Mouse (Mus musculus) heart, embryonic 16.5 days (tissue): Measurements from ENCODE around the gene Vps37b. TPM values are rescaled to one million over a fixed set of nuclear protein-coding genes. Genes with fewer than 3 reads are reported as not detected.

Source experiments
- ATAC-seq: fragments of 200-750 bp; cut with Nextera tagmentation; replicated peaks from 2 replicates; pipeline ENCODE4 v1.8.0; 2017; ENCODE audit warnings: moderate number of reproducible peaks; ENCODE audit not compliant: insufficient read depth, low FRiP score; ENCODE audit errors: extremely low read depth
- H3K27ac ChIP-seq: fragments of 300-500 bp; sonication (generic); 2 replicates; pipeline ENCODE4 v1.5.1; 2014; ENCODE audit warnings: mild to moderate bottlenecking, low read length, control low read depth, moderate library complexity
- H3K27me3 ChIP-seq: fragments of 300-500 bp; sonication (generic); 2 replicates; pipeline ENCODE4 v1.6.1; 2014; ENCODE audit warnings: low read length, mixed read lengths; ENCODE audit not compliant: control insufficient read depth, insufficient read depth
- H3K36me3 ChIP-seq: fragments of 300-500 bp; sonication (generic); 2 replicates; pipeline ENCODE4 v1.6.1; 2014; ENCODE audit not compliant: control insufficient read depth, insufficient read depth
- H3K4me1 ChIP-seq: fragments of 300-500 bp; sonication (generic); 2 replicates; pipeline ENCODE4 v1.6.1; 2014; ENCODE audit warnings: low read length, mixed read lengths; ENCODE audit not compliant: control insufficient read depth, insufficient read depth
- H3K4me2 ChIP-seq: fragments of 300-500 bp; sonication (generic); 2 replicates; pipeline ENCODE4 v1.6.1; 2014; ENCODE audit warnings: low read depth, mild to moderate bottlenecking, control low read depth, low read length
- H3K4me3 ChIP-seq: fragments of 300-500 bp; sonication (generic); 2 replicates; pipeline ENCODE4 v1.5.1; 2014; ENCODE audit warnings: mild to moderate bottlenecking, control low read depth, low read length
- H3K9ac ChIP-seq: fragments of 300-500 bp; sonication (generic); 2 replicates; pipeline ENCODE4 v1.6.1; 2014; ENCODE audit warnings: low read length, control low read depth
- H3K9me3 ChIP-seq: fragments of 300-500 bp; sonication (generic); replicated peaks from 2 replicates; pipeline ENCODE4 v1.6.1; 2016; ENCODE audit warnings: low read length; ENCODE audit not compliant: control insufficient read depth
- WGBS: fragments of 180-500 bp; shearing (Covaris S2); extraction: QIAGEN DNeasy Blood & Tissue Kit; methylation state at CpG from one replicate; pipeline ENCODE4 v1.1.7; 2014; 5-methylcytosine and 5-hydroxymethylcytosine counted together
- polyA plus RNA-seq: library from polyadenylated mRNA; unstranded; fragments of >200 nt; fragmentation: Nextera tagmentation; extraction: Ambion mirVana; gene quantifications from 2 replicates; pipeline ENCODE4 v1.2.1, GENCODE M21; 2015

Gene Vps37b
- polyA plus RNA-seq, 1 experiment from 2014 or later = 61.4 TPM

GRCm38 (mm10) chr5:124012885-124013284 lies 19.2 kb downstream of the Vps37b start:
- peaks cover 78% of the 10 kb centered on the region for H3K4me1 ChIP-seq
- ATAC-seq = no peak
- H3K9me3 ChIP-seq = no peaks in the 10 kb centered on the region
- peaks cover 12% of the 10 kb centered on the region for H3K36me3 ChIP-seq
- H3K27me3 ChIP-seq = no peaks in the 10 kb centered on the region
- 0 out of 2 replicates have a peak overlapping the region, but pooled peaks have one; percentile 2 for H3K4me2 ChIP-seq
- peak overlapping the region; percentile 91 for H3K27ac ChIP-seq
- no peak overlapping the region for H3K4me3 ChIP-seq
- WGBS = 44% methylated on average over 10 of the region's 10 CpGs
- H3K9ac ChIP-seq = no peak overlapping the region

DNA sequence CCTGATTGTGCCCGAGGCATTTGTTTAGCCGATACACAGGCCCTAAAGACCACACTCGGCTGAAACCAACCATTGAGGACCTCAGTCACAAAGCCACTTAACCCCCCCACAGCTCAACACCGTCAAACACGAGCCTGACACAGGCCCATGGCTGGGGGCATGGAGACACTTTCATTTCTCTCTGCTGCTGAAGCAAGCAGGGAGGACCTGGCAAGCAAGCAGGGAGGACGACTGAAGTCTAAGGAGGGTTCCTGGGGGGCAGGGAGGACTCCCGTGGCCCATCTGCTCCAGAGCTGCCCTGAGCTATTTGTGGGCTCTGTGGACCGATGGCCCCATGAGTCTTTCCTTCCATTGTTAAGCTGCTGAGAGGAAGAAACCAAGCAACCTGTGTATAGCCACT lies 20.1 kb downstream of the Vps37b start:
- Histone ChIP-seq H3K27me3 (no peaks in the 10 kb centered on the region), H3K27ac (peak overlapping the region; percentile 91), H3K36me3 (peaks cover 20% of the 10 kb centered on the region), H3K4me3 (peak overlapping the region; percentile 23; the same call in 1 of the 2 replicates), H3K9ac (peak overlapping the region; percentile 68), H3K4me2 (peak overlapping the region; percentile 58), H3K9me3 (no peaks in the 10 kb centered on the region), H3K4me1 (peaks cover 69% of the 10 kb centered on the region)
- no peak for ATAC-seq
- WGBS = 11% methylated on average over 8 of the region's 8 CpGs

DNA sequence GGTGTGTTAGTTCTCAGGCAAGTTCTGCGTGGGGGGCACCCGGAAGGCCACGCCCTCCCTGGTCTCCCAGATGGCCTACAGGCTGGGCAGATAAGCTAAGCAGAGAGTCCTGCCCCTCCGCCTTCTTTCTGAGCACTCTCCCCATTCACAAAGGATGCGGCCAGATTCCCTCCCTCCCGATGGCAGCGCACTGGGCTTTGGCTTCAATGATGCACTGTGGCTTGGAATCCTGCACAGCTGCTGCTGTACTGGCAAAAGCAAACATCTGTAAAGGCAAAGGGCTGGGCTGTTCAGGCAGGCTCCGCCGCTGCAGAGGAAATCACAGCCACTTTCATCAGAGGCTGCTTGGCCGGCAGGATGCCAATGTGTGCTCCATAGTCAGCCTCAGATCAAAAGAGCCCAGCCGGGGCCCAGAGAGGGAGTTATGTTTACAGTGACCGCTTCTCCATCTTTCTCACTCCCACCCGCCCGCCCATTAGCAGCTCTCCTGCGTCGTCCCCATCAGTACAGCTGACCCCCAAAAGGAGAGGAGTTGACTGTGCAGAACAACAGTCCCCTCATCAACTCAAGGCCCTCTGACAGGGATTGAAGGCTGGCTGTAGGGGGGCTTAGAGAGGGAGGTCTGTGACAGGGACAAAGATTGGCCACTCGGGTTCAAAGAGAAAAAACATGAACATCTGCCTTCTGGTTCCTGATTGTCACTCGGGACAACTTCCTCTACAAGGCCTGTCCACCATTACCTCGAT lies 21.0 kb downstream of the Vps37b start:
- H3K4me2 ChIP-seq = peak overlapping the region; percentile 58
- H3K9ac ChIP-seq = peak overlapping the region; percentile 68
- no peaks in the 10 kb centered on the region for H3K9me3 ChIP-seq
- peak overlapping the region; percentile 23 for H3K4me3 ChIP-seq
- H3K36me3 ChIP-seq = peaks cover 28% of the 10 kb centered on the region
- peak overlapping the region; percentile 91 for H3K27ac ChIP-seq
- WGBS = 9% methylated on average over 19 of the region's 19 CpGs
- peaks cover 60% of the 10 kb centered on the region for H3K4me1 ChIP-seq
- peak; percentile 59 for ATAC-seq
- H3K27me3 ChIP-seq = no peaks in the 10 kb centered on the region

GRCm38 (mm10) chr5:124010077-124010476 lies 22.0 kb downstream of the Vps37b start:
- Histone ChIP-seq H3K9ac (no peak overlapping the region), H3K4me3 (no peak overlapping the region), H3K27me3 (no peaks in the 10 kb centered on the region), H3K36me3 (peaks cover 36% of the 10 kb centered on the region), H3K4me1 (peaks cover 53% of the 10 kb centered on the region), H3K4me2 (peak overlapping the region; percentile 58; the same call in 1 of the 2 replicates), H3K9me3 (no peaks in the 10 kb centered on the region), H3K27ac (peak overlapping the region; percentile 91)
- ATAC-seq = no peak
- 51% methylated on average over 8 of the region's 8 CpGs for WGBS

DNA sequence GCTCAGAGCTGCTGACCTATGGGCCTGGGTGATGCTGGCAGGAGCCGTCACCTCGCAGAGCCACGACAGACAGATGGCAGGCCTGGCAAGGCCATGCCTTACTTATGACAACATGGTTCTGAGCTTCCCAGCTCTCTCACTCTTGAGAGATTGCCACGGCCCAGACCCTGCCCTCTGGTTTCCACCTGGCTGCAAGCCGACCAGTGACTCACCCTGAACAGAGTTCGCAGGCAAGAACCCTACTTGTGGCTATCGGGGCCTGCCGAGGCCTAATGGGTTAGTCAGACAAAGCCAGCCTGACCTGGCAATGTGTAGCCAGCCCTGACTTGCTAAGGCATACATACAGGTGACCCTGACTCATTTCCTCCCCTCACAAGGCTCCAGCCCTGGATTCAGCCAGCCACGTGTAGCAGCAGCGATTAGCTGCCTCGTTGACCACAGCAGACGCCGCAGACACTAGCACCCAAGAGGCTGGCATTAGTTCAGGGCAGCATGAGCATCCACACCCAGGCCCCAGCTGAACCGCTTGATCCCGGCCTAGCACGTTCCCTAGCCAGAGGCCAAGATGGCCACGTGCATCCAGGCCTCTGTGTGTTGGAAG lies 25.1 kb downstream of the Vps37b start:
- no peak for ATAC-seq
- 66% methylated on average over 17 of the region's 17 CpGs for WGBS

GRCm38 (mm10) chr5:124006082-124006873 lies 25.8 kb downstream of the Vps37b start:
- ATAC-seq = no peak
- no peak overlapping the region for H3K27ac ChIP-seq
- peaks cover 47% of the 10 kb centered on the region for H3K36me3 ChIP-seq
- H3K9ac ChIP-seq = no peak overlapping the region
- H3K4me3 ChIP-seq = no peak overlapping the region
- no peak overlapping the region for H3K4me2 ChIP-seq
- 86% methylated on average over 26 of the region's 26 CpGs for WGBS
- H3K9me3 ChIP-seq = no peaks in the 10 kb centered on the region
- H3K27me3 ChIP-seq = no peaks in the 10 kb centered on the region
- peaks cover 33% of the 10 kb centered on the region for H3K4me1 ChIP-seq

More for the DNA sequence above, 25.1 kb downstream of the Vps37b start:
- Histone ChIP-seq H3K36me3 (peaks cover 47% of the 10 kb centered on the region), H3K9ac (no peak overlapping the region), H3K4me1 (peaks cover 40% of the 10 kb centered on the region), H3K4me2 (no peak overlapping the region), H3K9me3 (no peaks in the 10 kb centered on the region), H3K27ac (peak overlapping the region; percentile 30), H3K4me3 (no peak overlapping the region), H3K27me3 (no peaks in the 10 kb centered on the region)

DNA sequence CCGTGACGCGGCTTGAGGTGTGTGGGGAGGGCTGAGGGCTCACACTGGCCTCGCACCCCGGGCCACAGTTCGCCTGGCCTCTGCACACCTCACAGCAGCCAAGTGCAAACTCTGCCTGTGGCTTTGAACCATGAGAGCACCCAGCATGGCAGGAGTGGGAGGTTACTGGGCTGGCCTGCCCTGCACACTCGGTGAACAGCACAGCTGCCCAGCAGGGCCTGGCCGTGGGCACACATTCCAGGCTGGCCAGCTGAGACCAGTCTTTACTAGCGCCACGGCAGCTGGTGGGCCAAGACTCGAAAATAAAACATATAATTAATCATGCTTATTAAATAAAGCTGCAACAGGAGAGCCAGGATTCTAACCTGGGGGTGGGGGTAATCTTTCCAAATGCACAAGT lies 26.5 kb downstream of the Vps37b start:
- no peak for ATAC-seq
- H3K4me3 ChIP-seq = no peak overlapping the region
- H3K27ac ChIP-seq = no peak overlapping the region
- no peaks in the 10 kb centered on the region for H3K9me3 ChIP-seq
- H3K9ac ChIP-seq = no peak overlapping the region
- no peaks in the 10 kb centered on the region for H3K27me3 ChIP-seq
- H3K4me1 ChIP-seq = peaks cover 31% of the 10 kb centered on the region
- H3K36me3 ChIP-seq = peaks cover 47% of the 10 kb centered on the region
- WGBS = 85% methylated on average over 11 of the region's 11 CpGs
- H3K4me2 ChIP-seq = no peak overlapping the region

GRCm38 (mm10) chr5:124005151-124005500 lies 26.9 kb downstream of the Vps37b start:
- H3K36me3 ChIP-seq = peaks cover 47% of the 10 kb centered on the region
- no peak overlapping the region for H3K27ac ChIP-seq
- no peak overlapping the region for H3K9ac ChIP-seq
- no peak for ATAC-seq
- H3K4me1 ChIP-seq = peaks cover 26% of the 10 kb centered on the region
- H3K9me3 ChIP-seq = no peaks in the 10 kb centered on the region
- 94% methylated on average over 15 of the region's 15 CpGs for WGBS
- H3K27me3 ChIP-seq = no peaks in the 10 kb centered on the region
- H3K4me3 ChIP-seq = no peak overlapping the region
- no peak overlapping the region for H3K4me2 ChIP-seq
